Mouse (Mus musculus) midbrain, embryonic 14.5 days (tissue): ENCODE data around the gene Sh3bp5. TPM values are rescaled to one million over a fixed set of nuclear protein-coding genes. Genes with fewer than 3 reads are reported as not detected.

ENCODE experiments used
- polyA plus RNA-seq: library from polyadenylated mRNA; unstranded; fragments of >200 nt; fragmentation: Nextera tagmentation; extraction: Ambion mirVana; gene quantifications from 2 replicates; pipeline ENCODE4 v1.2.1, GENCODE M21; 2014

Sh3bp5 gene
- polyA plus RNA-seq, 1 experiment from 2014 or later = 82.4 TPM

Other genes starting within 250 kb of the Sh3bp5 start
- gene Tnnc1, start 227.8 kb downstream of the Sh3bp5 start, polyA plus RNA-seq = 2.1 and 2.6 TPM in 2 replicates
- gene Nisch, start 219.1 kb downstream of the Sh3bp5 start, polyA plus RNA-seq = 280 and 343 TPM in 2 replicates
- 0.12 and 0.24 TPM in 2 replicates for gene Sema3g, start 218.2 kb downstream of the Sh3bp5 start, polyA plus RNA-seq
- gene Phf7, start 184.8 kb downstream of the Sh3bp5 start, polyA plus RNA-seq = 12.0 and 12.1 TPM in 2 replicates
- gene Bap1, start 184.6 kb downstream of the Sh3bp5 start, polyA plus RNA-seq = 102 and 118 TPM in 2 replicates
- gene Dnah1, start 112.2 kb downstream of the Sh3bp5 start, polyA plus RNA-seq = 3.8 and 5.2 TPM in 2 replicates
- 67.1 and 89.4 TPM in 2 replicates for gene Capn7, start 99.4 kb downstream of the Sh3bp5 start, polyA plus RNA-seq
- gene Eaf1, start 58.3 kb upstream of the Sh3bp5 start, polyA plus RNA-seq = 7.0 and 10.8 TPM in 2 replicates
- gene Mettl6, start 59.0 kb upstream of the Sh3bp5 start, polyA plus RNA-seq = 37.3 and 55.2 TPM in 2 replicates
- gene Colq, start 155.3 kb upstream of the Sh3bp5 start, polyA plus RNA-seq = not detected in 2 replicates
- gene Gm49387, start 204.8 kb upstream of the Sh3bp5 start, polyA plus RNA-seq = 1.3 TPM in 1 of 2 replicates, not detected in the other
- 11.7 and 11.9 TPM in 2 replicates for gene Btd, start 204.9 kb upstream of the Sh3bp5 start, polyA plus RNA-seq
- 5.6 and 8.0 TPM in 2 replicates for gene Hacl1, start 205.2 kb upstream of the Sh3bp5 start, polyA plus RNA-seq